Comparison of ENCODE assay signal across 8 mouse cellular contexts in genomic region chr13:10942031-10942655, GRCm38 (mm10).
DNase-seq lines count a peak whose midpoint lies in the region; ATAC-seq lines count a peak whose summit lies in the region.

No protein-coding gene starts in this region.

- no peak overlapping the region for H3K27ac ChIP-seq in forebrain, embryonic 15.5 days (replicated peaks)

- no peaks in the 10 kb centered on the region for H3K36me3 ChIP-seq in forebrain, embryonic 15.5 days

- H3K4me2 ChIP-seq in forebrain, embryonic 15.5 days (replicated peaks): no peak overlapping the region

- 0 out of 2 replicates have a peak, but pooled peaks cover 5% of the 10 kb centered on the region for H3K4me1 ChIP-seq in forebrain, embryonic 15.5 days

- no peak overlapping the region for H3K9ac ChIP-seq in forebrain, embryonic 15.5 days (replicated peaks)

- no peaks in the 10 kb centered on the region for H3K27me3 ChIP-seq in forebrain, embryonic 15.5 days

- no peak overlapping the region for H3K4me3 ChIP-seq in forebrain, embryonic 15.5 days

- H3K9me3 ChIP-seq in forebrain, embryonic 15.5 days: no peaks in the 10 kb centered on the region

- 0 out of 2 replicates have a peak, but pooled peaks have one; percentile 41 for ATAC-seq in forebrain, embryonic 15.5 days (replicated peaks)

- 44% methylated on average over 4 of the region's 4 CpGs for WGBS in forebrain, embryonic 15.5 days

- DNase-seq in kidney, adult 9 months: peak; percentile 30
- no peak for DNase-seq in kidney, adult 11 months
- DNase-seq in ES-CJ7 (ENCODE audit: low read depth, low spot score) (peak; percentile 42), R1 (ENCODE audit: low read depth, low spot score) (peak; percentile 39)
- DNase-seq in retina, embryonic 14.5 days (ENCODE audit: low spot score): peak; percentile 61
- DNase-seq in thymus, postnatal 14 days: no peak
- no peak for DNase-seq in neural tube, embryonic 10.5 days (ENCODE audit: extremely low spot score, low spot score)

Comparison
In these comparisons a context has a peak if more than half of its experiments do, and no peak if none do; other contexts are left out.
1. DNase-seq: peak in kidney, adult 9 months (single experiment), ES-CJ7 (single experiment), R1 (single experiment) and retina, embryonic 14.5 days (single experiment); none in kidney, adult 11 months (single experiment), thymus, postnatal 14 days (single experiment) and neural tube, embryonic 10.5 days (single experiment).